Mouse (Mus musculus): ENCODE data around the gene Chsy1.

DNA sequence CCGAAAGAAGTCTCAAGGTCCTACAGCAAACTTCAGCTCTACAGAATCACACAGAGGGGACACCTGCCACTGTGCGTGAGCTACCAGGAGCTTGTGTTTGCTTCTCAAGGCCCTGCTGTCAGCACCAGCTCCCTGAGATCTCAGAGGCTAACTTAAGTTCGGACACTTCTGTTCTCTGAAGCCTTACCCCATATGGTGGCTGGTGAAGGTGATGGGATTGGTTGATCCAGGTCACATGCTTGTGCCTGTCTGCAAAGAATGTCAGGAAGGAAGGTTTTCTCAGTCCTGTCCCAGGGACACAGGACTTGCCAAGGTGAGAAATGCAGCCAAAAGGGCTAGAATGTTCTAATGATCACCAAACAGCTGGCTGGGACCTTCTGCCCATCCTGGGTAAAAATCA lies 91.1 kb downstream of the Chsy1 start:
- TF ChIP-seq POLR2A (IDR thresholded peaks at IDR 0.05; ENCODE audit: control insufficient read depth, low read depth, low read length), result no peak
- no peak for TF ChIP-seq CTCF (IDR thresholded peaks at IDR 0.05; ENCODE audit: control insufficient read depth, insufficient read depth, insufficient replicate concordance, low read depth, low read length)

All from testis, adult 2 months (tissue).